Mouse (Mus musculus) heart, embryonic 16.5 days (tissue): ENCODE measurements around the gene Rrnad1. TPM values are rescaled to one million over a fixed set of nuclear protein-coding genes. Genes with fewer than 3 reads are reported as not detected.

ENCODE experiments used
- ATAC-seq: fragments of 200-750 bp; cut with Nextera tagmentation; replicated peaks from 2 replicates; pipeline ENCODE4 v1.8.0; 2017; ENCODE audit warnings: moderate number of reproducible peaks; ENCODE audit not compliant: insufficient read depth, low FRiP score; ENCODE audit errors: extremely low read depth
- H3K27ac ChIP-seq: fragments of 300-500 bp; sonication (generic); 2 replicates; pipeline ENCODE4 v1.5.1; 2014; ENCODE audit warnings: mild to moderate bottlenecking, low read length, control low read depth, moderate library complexity
- H3K27me3 ChIP-seq: fragments of 300-500 bp; sonication (generic); 2 replicates; pipeline ENCODE4 v1.6.1; 2014; ENCODE audit warnings: low read length, mixed read lengths; ENCODE audit not compliant: control insufficient read depth, insufficient read depth
- H3K36me3 ChIP-seq: fragments of 300-500 bp; sonication (generic); 2 replicates; pipeline ENCODE4 v1.6.1; 2014; ENCODE audit not compliant: control insufficient read depth, insufficient read depth
- H3K4me1 ChIP-seq: fragments of 300-500 bp; sonication (generic); 2 replicates; pipeline ENCODE4 v1.6.1; 2014; ENCODE audit warnings: low read length, mixed read lengths; ENCODE audit not compliant: control insufficient read depth, insufficient read depth
- H3K4me2 ChIP-seq: fragments of 300-500 bp; sonication (generic); 2 replicates; pipeline ENCODE4 v1.6.1; 2014; ENCODE audit warnings: low read depth, mild to moderate bottlenecking, control low read depth, low read length
- H3K4me3 ChIP-seq: fragments of 300-500 bp; sonication (generic); 2 replicates; pipeline ENCODE4 v1.5.1; 2014; ENCODE audit warnings: mild to moderate bottlenecking, control low read depth, low read length
- H3K9ac ChIP-seq: fragments of 300-500 bp; sonication (generic); 2 replicates; pipeline ENCODE4 v1.6.1; 2014; ENCODE audit warnings: low read length, control low read depth
- H3K9me3 ChIP-seq: fragments of 300-500 bp; sonication (generic); replicated peaks from 2 replicates; pipeline ENCODE4 v1.6.1; 2016; ENCODE audit warnings: low read length; ENCODE audit not compliant: control insufficient read depth
- WGBS: fragments of 180-500 bp; shearing (Covaris S2); extraction: QIAGEN DNeasy Blood & Tissue Kit; methylation state at CpG from one replicate; pipeline ENCODE4 v1.1.7; 2014; 5-methylcytosine and 5-hydroxymethylcytosine counted together
- polyA plus RNA-seq: library from polyadenylated mRNA; unstranded; fragments of >200 nt; fragmentation: Nextera tagmentation; extraction: Ambion mirVana; gene quantifications from 2 replicates; pipeline ENCODE4 v1.2.1, GENCODE M21; 2015

The Rrnad1 gene
- polyA plus RNA-seq, 1 experiment from 2014 or later = 15.1 TPM

GRCm38 (mm10) chr3:87944838-87945600 is 14.5 kb upstream of the Rrnad1 start:
- peaks cover 41% of the 10 kb centered on the region for H3K27me3 ChIP-seq
- no peaks in the 10 kb centered on the region for H3K9me3 ChIP-seq
- no peak overlapping the region for H3K4me3 ChIP-seq
- peaks cover 26% of the 10 kb centered on the region for H3K4me1 ChIP-seq
- ATAC-seq = peak; percentile 62
- H3K9ac ChIP-seq = no peak overlapping the region
- H3K4me2 ChIP-seq = no peak overlapping the region
- H3K27ac ChIP-seq = no peak overlapping the region
- 24% methylated on average over 4 of the region's 4 CpGs for WGBS
- peaks cover 15% of the 10 kb centered on the region for H3K36me3 ChIP-seq

GRCm38 (mm10) chr3:87943586-87943985 is 13.1 kb upstream of the Rrnad1 start:
- Histone ChIP-seq H3K27ac (no peak overlapping the region), H3K9me3 (no peaks in the 10 kb centered on the region), H3K4me3 (no peak overlapping the region), H3K27me3 (peaks cover 29% of the 10 kb centered on the region), H3K36me3 (peaks cover 26% of the 10 kb centered on the region), H3K4me2 (no peak overlapping the region), H3K9ac (no peak overlapping the region), H3K4me1 (peaks cover 18% of the 10 kb centered on the region)
- ATAC-seq = no peak
- 63% methylated on average over 7 of the region's 7 CpGs for WGBS

- Histone ChIP-seq H3K4me2 (no peak overlapping the region), H3K4me3 (no peak overlapping the region), H3K9me3 (no peaks in the 10 kb centered on the region), H3K4me1 (peaks cover 7% of the 10 kb centered on the region), H3K9ac (no peak overlapping the region), H3K27me3 (peaks cover 20% of the 10 kb centered on the region), H3K36me3 (peaks cover 35% of the 10 kb centered on the region), H3K27ac (no peak overlapping the region)
- 88% methylated on average over 2 of the region's 2 CpGs for WGBS
- ATAC-seq = no peak
Measured at GRCm38 (mm10) chr3:87942471-87942870, 12.0 kb upstream of the Rrnad1 start.

- no peak overlapping the region for H3K4me3 ChIP-seq
- H3K9ac ChIP-seq = no peak overlapping the region
- H3K27me3 ChIP-seq = peaks cover 6% of the 10 kb centered on the region; the same call in 1 of the 2 replicates
- H3K36me3 ChIP-seq = peaks cover 41% of the 10 kb centered on the region
- no peak overlapping the region for H3K27ac ChIP-seq
- peaks cover 2% of the 10 kb centered on the region; the same call in 1 of the 2 replicates for H3K4me1 ChIP-seq
- WGBS = 71% methylated on average over 5 of the region's 5 CpGs
- ATAC-seq = no peak
- no peak overlapping the region for H3K4me2 ChIP-seq
- H3K9me3 ChIP-seq = no peaks in the 10 kb centered on the region
Measured at GRCm38 (mm10) chr3:87940611-87941010, 10.1 kb upstream of the Rrnad1 start.

GRCm38 (mm10) chr3:87935776-87936175 is 5.3 kb upstream of the Rrnad1 start:
- Histone ChIP-seq H3K9me3 (no peaks in the 10 kb centered on the region), H3K27me3 (no peaks in the 10 kb centered on the region), H3K4me1 (peaks cover 7% of the 10 kb centered on the region), H3K4me2 (no peak overlapping the region), H3K27ac (no peak overlapping the region), H3K4me3 (no peak overlapping the region), H3K36me3 (peaks cover 44% of the 10 kb centered on the region), H3K9ac (no peak overlapping the region; the same call in 1 of the 2 replicates)
- ATAC-seq = 0 out of 2 replicates have a peak, but pooled peaks have one; percentile 21
- 97% methylated on average over 2 of the region's 2 CpGs for WGBS

GRCm38 (mm10) chr3:87935201-87935600 is 4.7 kb upstream of the Rrnad1 start:
- H3K27me3 ChIP-seq = no peaks in the 10 kb centered on the region
- no peak overlapping the region for H3K27ac ChIP-seq
- 77% methylated on average over 4 of the region's 4 CpGs for WGBS
- no peak overlapping the region for H3K4me3 ChIP-seq
- no peak overlapping the region for H3K9ac ChIP-seq
- H3K4me1 ChIP-seq = peaks cover 8% of the 10 kb centered on the region
- H3K36me3 ChIP-seq = peaks cover 42% of the 10 kb centered on the region
- no peak for ATAC-seq
- H3K9me3 ChIP-seq = no peaks in the 10 kb centered on the region
- no peak overlapping the region for H3K4me2 ChIP-seq

- no peak overlapping the region for H3K4me3 ChIP-seq
- H3K27ac ChIP-seq = no peak overlapping the region
- H3K27me3 ChIP-seq = no peaks in the 10 kb centered on the region
- H3K9ac ChIP-seq = no peak overlapping the region; the same call in 1 of the 2 replicates
- H3K36me3 ChIP-seq = peaks cover 36% of the 10 kb centered on the region
- no peak overlapping the region for H3K4me2 ChIP-seq
- WGBS = 55% methylated on average over 4 of the region's 4 CpGs
- ATAC-seq = no peak
- H3K4me1 ChIP-seq = peaks cover 8% of the 10 kb centered on the region
- H3K9me3 ChIP-seq = no peaks in the 10 kb centered on the region
Measured at GRCm38 (mm10) chr3:87934501-87934900, 4.0 kb upstream of the Rrnad1 start.

GRCm38 (mm10) chr3:87934026-87934425 is 3.5 kb upstream of the Rrnad1 start:
- no peak overlapping the region for H3K4me2 ChIP-seq
- no peak overlapping the region for H3K9ac ChIP-seq
- H3K4me1 ChIP-seq = peaks cover 13% of the 10 kb centered on the region
- no peak overlapping the region for H3K27ac ChIP-seq
- ATAC-seq = no peak
- H3K27me3 ChIP-seq = no peaks in the 10 kb centered on the region
- peaks cover 33% of the 10 kb centered on the region for H3K36me3 ChIP-seq
- no peak overlapping the region for H3K4me3 ChIP-seq
- no peaks in the 10 kb centered on the region for H3K9me3 ChIP-seq
- WGBS = 88% methylated on average over 5 of the region's 5 CpGs

GRCm38 (mm10) chr3:87929341-87930077 is 1.0 kb downstream of the Rrnad1 start:
- peak overlapping the region; percentile 96 for H3K9ac ChIP-seq
- H3K4me3 ChIP-seq = peak overlapping the region; percentile 94
- 4% methylated on average over 26 of the region's 26 CpGs for WGBS
- H3K9me3 ChIP-seq = no peaks in the 10 kb centered on the region
- H3K4me1 ChIP-seq = peaks cover 15% of the 10 kb centered on the region
- H3K4me2 ChIP-seq = peak overlapping the region; percentile 89
- ATAC-seq = peak; percentile 23
- peaks cover 26% of the 10 kb centered on the region for H3K36me3 ChIP-seq
- peak overlapping the region; percentile 90 for H3K27ac ChIP-seq
- H3K27me3 ChIP-seq = no peaks in the 10 kb centered on the region
